Mouse (Mus musculus): Measurements from ENCODE around the gene Slc35b4.

Gene Slc35b4

GRCm38 (mm10) chr6:34124401-34124800 is 52.5 kb downstream of the Slc35b4 start:
- peak; percentile 48 for DNase-seq

GRCm38 (mm10) chr6:34116838-34117478 is 60.0 kb downstream of the Slc35b4 start:
- DNase-seq = no peak

- DNase-seq = no peak
Measured at GRCm38 (mm10) chr6:34111406-34111805, 65.5 kb downstream of the Slc35b4 start.

- no peak for DNase-seq
Measured at GRCm38 (mm10) chr6:34110571-34110970, 66.3 kb downstream of the Slc35b4 start.
